Mouse (Mus musculus) embryonic facial prominence, embryonic 13.5 days (tissue): ENCODE data around the gene Pex5. TPM values are rescaled to one million over a fixed set of nuclear protein-coding genes. Genes with fewer than 3 reads are reported as not detected.
"Not testable (repeated sequence)": the region's sequence is repeated elsewhere in the genome, so short reads cannot be mapped to it uniquely, and the experiment has no call there.

Source experiments
- ATAC-seq: fragments of 200-750 bp; cut with Nextera tagmentation; 2 replicates; pipeline ENCODE4 v1.8.0; 2017; ENCODE audit warnings: low read depth; ENCODE audit not compliant: insufficient number of reproducible peaks, insufficient read depth, low FRiP score, low TSS enrichment
- H3K27ac ChIP-seq: fragments of 300-500 bp; sonication (generic); 2 replicates; pipeline ENCODE4 v1.5.1; 2015; ENCODE audit warnings: moderate library complexity, mild to moderate bottlenecking, inconsistent platforms
- H3K27me3 ChIP-seq: fragments of 300-500 bp; sonication (generic); 2 replicates; pipeline ENCODE4 v1.6.1; 2015; ENCODE audit warnings: mild to moderate bottlenecking, inconsistent platforms
- H3K36me3 ChIP-seq: fragments of 300-500 bp; sonication (generic); 2 replicates; pipeline ENCODE4 v1.6.1; 2015; ENCODE audit warnings: mild to moderate bottlenecking, inconsistent platforms
- H3K4me1 ChIP-seq: fragments of 300-500 bp; sonication (generic); 2 replicates; pipeline ENCODE4 v1.6.1; 2015; ENCODE audit warnings: inconsistent platforms
- H3K4me2 ChIP-seq: fragments of 300-500 bp; sonication (generic); 2 replicates; pipeline ENCODE4 v1.6.1; 2015; ENCODE audit warnings: moderate library complexity, mild to moderate bottlenecking, inconsistent platforms
- H3K4me3 ChIP-seq: fragments of 300-500 bp; sonication (generic); 2 replicates; pipeline ENCODE4 v1.5.1; 2015; ENCODE audit warnings: mild to moderate bottlenecking, inconsistent platforms
- H3K9ac ChIP-seq: fragments of 300-500 bp; sonication (generic); 2 replicates; pipeline ENCODE4 v1.6.1; 2015; ENCODE audit warnings: mild to moderate bottlenecking, inconsistent platforms
- H3K9me3 ChIP-seq: fragments of 300-500 bp; sonication (generic); 2 replicates; pipeline ENCODE4 v1.6.1; 2016; ENCODE audit warnings: inconsistent platforms
- WGBS: fragments of 180-500 bp; shearing (Covaris S2); methylation state at CpG from one replicate; pipeline ENCODE4 v1.1.7; 2015; ENCODE audit warnings: mixed read lengths; 5-methylcytosine and 5-hydroxymethylcytosine counted together
- polyA plus RNA-seq: library from polyadenylated mRNA; unstranded; fragments of >200 nt; fragmentation: Nextera tagmentation; extraction: Ambion mirVana; gene quantifications from 2 replicates; pipeline ENCODE4 v1.2.1, GENCODE M21; 2015

Pex5 gene
- polyA plus RNA-seq, 1 experiment from 2014 or later: 47.5 TPM

DNA sequence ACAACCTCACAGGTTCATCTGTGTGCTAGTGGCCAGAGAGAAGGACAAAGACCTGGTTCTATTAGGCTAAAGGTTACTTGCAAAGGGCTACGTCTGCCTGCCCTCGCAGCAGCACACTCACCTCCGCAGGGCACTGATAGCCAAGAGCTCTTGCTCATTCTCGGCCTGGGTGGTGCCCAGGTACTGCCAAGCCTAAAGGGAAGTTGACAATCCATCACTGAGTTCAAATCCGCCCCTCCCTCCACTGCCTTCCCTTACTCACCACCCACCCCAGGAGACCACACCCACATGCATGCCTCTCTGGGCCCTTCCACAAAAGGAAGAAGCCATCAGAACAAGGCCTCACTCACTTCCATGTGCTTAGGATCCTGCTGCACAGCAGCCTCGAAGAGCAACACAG is 15.1 kb downstream of the Pex5 start:
- Histone ChIP-seq H3K4me1 (no peaks in the 10 kb centered on the region), H3K4me3 (no peak overlapping the region), H3K27me3 (no peaks in the 10 kb centered on the region), H3K27ac (no peak overlapping the region), H3K4me2 (no peak overlapping the region), H3K36me3 (peaks cover 86% of the 10 kb centered on the region), H3K9ac (no peak overlapping the region), H3K9me3 (no peaks in the 10 kb centered on the region)
- ATAC-seq: no peak
- 94% methylated on average over 6 of the region's 6 CpGs for WGBS

GRCm38 (mm10) chr6:124394991-124395390 is 19.9 kb downstream of the Pex5 start:
- not testable (repeated sequence) for ATAC-seq

GRCm38 (mm10) chr6:124380142-124380541 is 34.7 kb downstream of the Pex5 start:
- no peak overlapping the region for H3K4me2 ChIP-seq
- no peaks in the 10 kb centered on the region for H3K36me3 ChIP-seq
- H3K27ac ChIP-seq: no peak overlapping the region
- H3K9ac ChIP-seq: no peak overlapping the region
- H3K4me1 ChIP-seq: no peaks in the 10 kb centered on the region
- no peak overlapping the region for H3K4me3 ChIP-seq
- no peaks in the 10 kb centered on the region for H3K27me3 ChIP-seq
- ATAC-seq: no peak
- 26% methylated on average over 5 of the region's 5 CpGs for WGBS
- H3K9me3 ChIP-seq: peaks cover 2% of the 10 kb centered on the region; the same call in 1 of the 2 replicates

More at GRCm38 (mm10) chr6:124394991-124395390, 19.9 kb downstream of the Pex5 start:
- WGBS: 89% methylated on average over 3 of the region's 3 CpGs
- H3K9ac ChIP-seq, H3K27ac ChIP-seq, H3K27me3 ChIP-seq, H3K4me3 ChIP-seq, H3K4me2 ChIP-seq, H3K9me3 ChIP-seq, H3K4me1 ChIP-seq: not testable (repeated sequence)
- peaks cover 42% of the 10 kb centered on the region for H3K36me3 ChIP-seq

- Histone ChIP-seq H3K27ac (no peak overlapping the region), H3K36me3 (no peaks in the 10 kb centered on the region), H3K27me3 (no peaks in the 10 kb centered on the region), H3K4me2 (no peak overlapping the region), H3K9me3 (no peaks in the 10 kb centered on the region), H3K9ac (no peak overlapping the region), H3K4me1 (no peaks in the 10 kb centered on the region), H3K4me3 (no peak overlapping the region)
- no peak for ATAC-seq
- WGBS: 33% methylated on average over 10 of the region's 10 CpGs
Measured at GRCm38 (mm10) chr6:124379331-124379730, 35.5 kb downstream of the Pex5 start.

- no peak overlapping the region for H3K9ac ChIP-seq
- no peak overlapping the region for H3K4me3 ChIP-seq
- H3K27ac ChIP-seq: no peak overlapping the region
- H3K27me3 ChIP-seq: no peaks in the 10 kb centered on the region
- H3K9me3 ChIP-seq: no peaks in the 10 kb centered on the region
- no peak overlapping the region for H3K4me2 ChIP-seq
- no peaks in the 10 kb centered on the region for H3K36me3 ChIP-seq
- H3K4me1 ChIP-seq: no peaks in the 10 kb centered on the region
- 55% methylated on average over 4 of the region's 4 CpGs for WGBS
- no peak for ATAC-seq
Measured at GRCm38 (mm10) chr6:124377494-124378255, 37.2 kb downstream of the Pex5 start.

GRCm38 (mm10) chr6:124376311-124376710 is 38.6 kb downstream of the Pex5 start:
- 92% methylated on average over 5 of the region's 5 CpGs for WGBS
- H3K36me3 ChIP-seq: no peaks in the 10 kb centered on the region
- no peak overlapping the region for H3K27ac ChIP-seq
- H3K27me3 ChIP-seq: no peaks in the 10 kb centered on the region
- no peak overlapping the region for H3K4me3 ChIP-seq
- no peak overlapping the region for H3K4me2 ChIP-seq
- H3K4me1 ChIP-seq: no peaks in the 10 kb centered on the region
- H3K9me3 ChIP-seq: no peaks in the 10 kb centered on the region
- H3K9ac ChIP-seq: no peak overlapping the region
- no peak for ATAC-seq

DNA sequence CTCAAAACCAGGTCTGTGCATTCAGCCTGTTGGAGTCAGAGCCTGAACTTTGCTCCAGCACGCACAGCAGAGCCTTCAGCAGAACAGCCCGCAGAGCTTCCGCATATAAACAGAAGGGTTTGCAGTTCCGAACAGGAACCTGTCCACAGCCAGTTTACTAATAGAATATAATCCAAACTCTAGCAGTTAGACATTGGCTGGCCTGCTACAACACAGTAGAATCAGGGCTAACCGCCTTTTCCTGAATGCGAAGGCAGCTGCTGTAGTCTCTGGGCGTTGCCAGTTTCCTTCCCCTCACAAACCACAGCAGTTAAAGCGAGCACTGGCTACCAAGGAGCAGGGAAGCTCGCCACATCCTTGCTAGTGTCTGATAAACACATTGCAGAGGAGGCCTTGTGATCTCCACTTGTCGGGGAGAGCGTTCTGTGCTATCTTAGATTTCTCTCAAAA is 39.4 kb downstream of the Pex5 start:
- H3K4me3 ChIP-seq: no peak overlapping the region
- H3K4me1 ChIP-seq: no peaks in the 10 kb centered on the region
- H3K9me3 ChIP-seq: no peaks in the 10 kb centered on the region
- ATAC-seq: no peak
- no peak overlapping the region for H3K9ac ChIP-seq
- WGBS: 79% methylated on average over 11 of the region's 11 CpGs
- no peak overlapping the region for H3K4me2 ChIP-seq
- H3K36me3 ChIP-seq: no peaks in the 10 kb centered on the region
- H3K27ac ChIP-seq: no peak overlapping the region
- no peaks in the 10 kb centered on the region for H3K27me3 ChIP-seq

DNA sequence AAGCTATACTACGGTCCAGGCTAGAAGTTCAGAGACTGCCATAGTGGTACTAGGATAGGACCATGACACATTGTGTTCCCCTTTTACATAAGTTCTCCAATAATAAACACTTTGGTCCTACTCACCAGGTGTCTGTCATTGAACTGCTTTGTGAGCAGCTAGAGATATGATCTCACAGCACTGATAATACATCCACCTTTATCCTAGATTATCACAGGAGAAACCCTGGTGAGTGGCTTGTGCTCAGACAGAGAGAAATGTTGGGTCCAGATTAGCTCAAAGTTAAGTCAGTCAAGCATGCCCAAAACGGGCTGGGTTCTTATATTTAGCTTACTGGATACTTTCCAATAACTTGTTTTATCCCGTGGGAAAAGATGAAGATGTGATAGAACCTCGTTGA is 40.2 kb downstream of the Pex5 start:
- Histone ChIP-seq H3K27me3 (no peaks in the 10 kb centered on the region), H3K9ac (no peak overlapping the region), H3K4me1 (no peaks in the 10 kb centered on the region), H3K4me3 (no peak overlapping the region), H3K9me3 (no peaks in the 10 kb centered on the region), H3K36me3 (no peaks in the 10 kb centered on the region), H3K27ac (no peak overlapping the region), H3K4me2 (no peak overlapping the region)
- no peak for ATAC-seq
- 83% methylated on average over 4 of the region's 4 CpGs for WGBS

DNA sequence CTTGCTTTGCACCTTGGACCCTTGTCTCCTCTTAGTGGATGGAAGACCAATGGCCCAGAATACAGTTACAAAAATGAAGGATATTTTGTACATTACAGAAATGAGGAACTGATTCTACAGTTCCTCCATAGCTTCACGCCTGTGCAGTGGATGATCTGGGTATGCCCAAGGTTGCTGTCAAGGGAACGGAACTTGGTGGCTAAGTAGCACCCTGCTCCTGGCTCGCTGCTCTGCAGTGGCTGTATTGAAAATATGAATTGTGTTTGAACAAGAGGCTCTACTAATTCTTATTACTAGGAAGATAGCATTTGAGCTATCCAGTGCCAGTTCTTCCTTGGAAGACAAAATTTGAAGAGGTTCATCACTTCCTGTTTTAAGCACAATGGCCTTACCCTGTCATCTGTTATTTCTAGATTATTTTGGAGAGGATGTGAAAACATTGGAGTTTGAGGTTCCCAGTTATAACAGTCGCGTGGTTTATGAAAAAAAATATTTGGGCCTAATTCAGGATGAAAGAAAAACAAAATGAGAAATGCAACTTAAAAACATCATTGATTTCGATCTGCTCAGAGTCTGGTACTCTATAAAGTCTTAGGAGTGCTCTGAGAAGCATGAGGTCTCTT is 41.2 kb downstream of the Pex5 start:
- H3K36me3 ChIP-seq: no peaks in the 10 kb centered on the region
- H3K4me3 ChIP-seq: no peak overlapping the region
- no peaks in the 10 kb centered on the region for H3K27me3 ChIP-seq
- H3K4me1 ChIP-seq: no peaks in the 10 kb centered on the region
- H3K4me2 ChIP-seq: no peak overlapping the region
- ATAC-seq: no peak
- WGBS: 86% methylated on average over 6 of the region's 6 CpGs
- no peak overlapping the region for H3K9ac ChIP-seq
- H3K9me3 ChIP-seq: no peaks in the 10 kb centered on the region
- H3K27ac ChIP-seq: no peak overlapping the region

GRCm38 (mm10) chr6:124364328-124364727 is 50.5 kb downstream of the Pex5 start:
- Histone ChIP-seq H3K36me3 (no peaks in the 10 kb centered on the region), H3K4me1 (no peaks in the 10 kb centered on the region), H3K4me3 (no peak overlapping the region), H3K27ac (no peak overlapping the region), H3K4me2 (no peak overlapping the region), H3K9ac (no peak overlapping the region), H3K27me3 (no peaks in the 10 kb centered on the region), H3K9me3 (no peaks in the 10 kb centered on the region)
- 47% methylated on average over 5 of the region's 5 CpGs for WGBS
- no peak for ATAC-seq

DNA sequence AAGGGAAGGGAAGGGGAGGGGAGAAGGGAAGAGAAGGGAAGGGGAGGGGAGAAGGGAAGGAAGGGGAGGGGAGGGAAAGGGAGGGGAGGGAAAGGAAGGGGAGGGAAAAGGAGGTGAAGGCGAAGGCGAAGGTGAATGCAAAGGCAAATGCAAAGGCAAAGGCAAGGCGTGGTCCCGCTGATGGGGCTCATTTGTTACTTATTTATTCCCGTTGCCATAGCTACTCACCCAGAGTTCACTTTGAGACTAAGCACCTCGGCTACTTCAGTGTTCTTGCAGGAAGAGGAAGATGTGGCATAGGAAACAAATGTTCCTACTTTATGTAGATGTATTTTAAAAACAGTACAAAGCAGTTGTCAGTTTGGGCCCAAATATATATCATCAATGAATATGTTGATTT is 54.3 kb downstream of the Pex5 start:
- Histone ChIP-seq H3K9ac (no peak overlapping the region), H3K4me2 (no peak overlapping the region), H3K4me3 (no peak overlapping the region), H3K27ac (no peak overlapping the region), H3K4me1 (no peaks in the 10 kb centered on the region), H3K9me3 (no peaks in the 10 kb centered on the region), H3K36me3 (no peaks in the 10 kb centered on the region), H3K27me3 (no peaks in the 10 kb centered on the region)
- ATAC-seq: no peak
- WGBS: 62% methylated on average over 6 of the region's 6 CpGs

GRCm38 (mm10) chr6:124358953-124359352 is 55.9 kb downstream of the Pex5 start:
- 67% methylated on average over 6 of the region's 6 CpGs for WGBS
- H3K36me3 ChIP-seq: no peaks in the 10 kb centered on the region
- H3K27ac ChIP-seq: no peak overlapping the region
- H3K9me3 ChIP-seq: no peaks in the 10 kb centered on the region
- no peak overlapping the region for H3K4me2 ChIP-seq
- H3K4me1 ChIP-seq: no peaks in the 10 kb centered on the region
- no peaks in the 10 kb centered on the region for H3K27me3 ChIP-seq
- no peak overlapping the region for H3K9ac ChIP-seq
- no peak overlapping the region for H3K4me3 ChIP-seq
- ATAC-seq: no peak
